Mouse (Mus musculus): ENCODE results near the gene Pitpnm3. TPM values are rescaled to one million over a fixed set of nuclear protein-coding genes. Genes with fewer than 3 reads are reported as not detected.

Pitpnm3 gene
- total and polyA plus RNA-seq, 2 experiments: 0.06 to 0.18 TPM

- TF ChIP-seq POLR2A (IDR thresholded peaks at IDR 0.05; ENCODE audit: extremely low read depth, insufficient read depth, low read length): no peak
- TF ChIP-seq CTCF (IDR thresholded peaks at IDR 0.05; ENCODE audit: low read depth, low read length): peak; percentile 23; the same call in 1 of the 2 replicates
- no peaks in the 10 kb centered on the region for H3K27me3 ChIP-seq (ENCODE audit: control insufficient read depth, insufficient read depth, low read length)
- no peak overlapping the region for H3K4me3 ChIP-seq (ENCODE audit: insufficient read depth, low read depth, low read length)
- no peak overlapping the region for H3K9ac ChIP-seq (ENCODE audit: low read depth, low read length)
- no peaks in the 10 kb centered on the region for H3K36me3 ChIP-seq (ENCODE audit: control insufficient read depth, insufficient read depth, low read length)
- 26% methylated on average over 23 of the region's 23 CpGs for WGBS
- H3K4me1 ChIP-seq (ENCODE audit: control insufficient read depth, insufficient read depth, low read length): no peaks in the 10 kb centered on the region
- H3K27ac ChIP-seq (replicated peaks; ENCODE audit: insufficient read depth, low read depth, low read length): no peak overlapping the region
- no peak for DNase-seq (ENCODE audit: extremely low read depth, low read depth, low spot score)
- no peaks in the 10 kb centered on the region for H3K79me2 ChIP-seq (ENCODE audit: control insufficient read depth, insufficient read depth, low read length)
These were observed 106.4 kb downstream of the Pitpnm3 start for GRCm38 (mm10) chr11:72029143-72029542.

GRCm38 (mm10) chr11:72027836-72028235, 107.7 kb downstream of the Pitpnm3 start:
- H3K4me3 ChIP-seq (ENCODE audit: insufficient read depth, low read depth, low read length): no peak overlapping the region
- 11% methylated on average over 9 of the region's 9 CpGs for WGBS
- TF ChIP-seq POLR2A (IDR thresholded peaks at IDR 0.05; ENCODE audit: extremely low read depth, insufficient read depth, low read length) (no peak), CTCF (IDR thresholded peaks at IDR 0.05; ENCODE audit: low read depth, low read length) (no peak)
- no peak overlapping the region for H3K9ac ChIP-seq (ENCODE audit: low read depth, low read length)
- H3K27ac ChIP-seq (replicated peaks; ENCODE audit: insufficient read depth, low read depth, low read length): no peak overlapping the region
- H3K79me2 ChIP-seq (ENCODE audit: control insufficient read depth, insufficient read depth, low read length): no peaks in the 10 kb centered on the region
- no peaks in the 10 kb centered on the region for H3K27me3 ChIP-seq (ENCODE audit: control insufficient read depth, insufficient read depth, low read length)
- H3K4me1 ChIP-seq (ENCODE audit: control insufficient read depth, insufficient read depth, low read length): no peaks in the 10 kb centered on the region
- no peaks in the 10 kb centered on the region for H3K36me3 ChIP-seq (ENCODE audit: control insufficient read depth, insufficient read depth, low read length)
- DNase-seq (ENCODE audit: extremely low read depth, low read depth, low spot score): no peak

DNA sequence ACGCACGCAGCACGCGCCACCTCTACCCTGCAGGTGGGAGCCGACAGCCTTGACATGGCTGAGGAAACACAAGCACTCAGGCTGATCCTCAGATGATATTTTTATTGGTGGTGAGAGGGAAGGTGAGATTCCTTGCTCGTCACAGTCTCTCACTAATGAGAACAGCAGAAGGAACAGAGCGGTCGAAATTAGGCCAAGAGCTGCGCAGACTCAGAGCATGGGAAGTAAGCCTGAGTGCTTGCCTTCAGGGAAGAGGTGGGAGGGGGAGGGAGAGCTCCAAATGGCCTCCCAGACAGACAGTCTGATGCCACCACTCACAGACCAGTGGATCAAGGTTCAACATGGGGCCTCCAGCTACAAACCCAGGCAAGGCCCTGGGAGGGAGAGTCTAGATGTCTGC, 109.1 kb downstream of the Pitpnm3 start:
- WGBS: 90% methylated on average over 9 of the region's 9 CpGs
- DNase-seq (ENCODE audit: extremely low read depth, low read depth, low spot score): no peak
- no peak for TF ChIP-seq POLR2A (IDR thresholded peaks at IDR 0.05; ENCODE audit: extremely low read depth, insufficient read depth, low read length)
- no peak for TF ChIP-seq CTCF (IDR thresholded peaks at IDR 0.05; ENCODE audit: low read depth, low read length)

DNA sequence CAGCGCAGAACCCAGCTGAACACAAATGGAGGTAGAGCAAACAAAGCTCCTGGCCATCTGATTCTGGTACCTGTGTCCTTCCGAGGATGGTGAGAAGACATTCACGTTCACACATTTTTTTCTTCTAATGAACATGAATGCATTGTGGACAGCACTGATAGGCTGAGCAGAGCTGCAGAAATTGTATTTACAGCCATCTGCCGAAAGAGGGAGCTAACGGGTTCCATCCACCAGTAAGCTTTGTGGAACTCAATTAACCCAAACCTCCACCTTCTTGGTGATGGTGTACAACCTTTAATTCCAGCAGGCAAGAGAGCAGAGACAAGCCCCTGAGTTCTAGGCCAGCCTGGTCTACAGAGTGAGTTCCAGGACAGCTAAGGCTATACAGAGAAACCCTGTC, 109.7 kb downstream of the Pitpnm3 start:
- H3K9ac ChIP-seq (ENCODE audit: low read depth, low read length): no peak overlapping the region
- 38% methylated on average over 5 of the region's 5 CpGs for WGBS
- no peaks in the 10 kb centered on the region for H3K79me2 ChIP-seq (ENCODE audit: control insufficient read depth, insufficient read depth, low read length)
- H3K36me3 ChIP-seq (ENCODE audit: control insufficient read depth, insufficient read depth, low read length): no peaks in the 10 kb centered on the region
- no peaks in the 10 kb centered on the region for H3K4me1 ChIP-seq (ENCODE audit: control insufficient read depth, insufficient read depth, low read length)
- H3K27ac ChIP-seq (replicated peaks; ENCODE audit: insufficient read depth, low read depth, low read length): no peak overlapping the region
- peak; percentile 17 for DNase-seq (ENCODE audit: extremely low read depth, low read depth, low spot score)
- H3K27me3 ChIP-seq (ENCODE audit: control insufficient read depth, insufficient read depth, low read length): no peaks in the 10 kb centered on the region
- TF ChIP-seq POLR2A (IDR thresholded peaks at IDR 0.05; ENCODE audit: extremely low read depth, insufficient read depth, low read length): no peak
- TF ChIP-seq CTCF (IDR thresholded peaks at IDR 0.05; ENCODE audit: low read depth, low read length): peak; percentile 24; the same call in 1 of the 2 replicates
- H3K4me3 ChIP-seq (ENCODE audit: insufficient read depth, low read depth, low read length): no peak overlapping the region

More for the DNA sequence above, 109.1 kb downstream of the Pitpnm3 start:
- H3K36me3 ChIP-seq (ENCODE audit: control insufficient read depth, insufficient read depth, low read length): no peaks in the 10 kb centered on the region
- no peak overlapping the region for H3K27ac ChIP-seq (replicated peaks; ENCODE audit: insufficient read depth, low read depth, low read length)
- H3K4me3 ChIP-seq (ENCODE audit: insufficient read depth, low read depth, low read length): no peak overlapping the region
- no peaks in the 10 kb centered on the region for H3K27me3 ChIP-seq (ENCODE audit: control insufficient read depth, insufficient read depth, low read length)
- H3K79me2 ChIP-seq (ENCODE audit: control insufficient read depth, insufficient read depth, low read length): no peaks in the 10 kb centered on the region
- no peaks in the 10 kb centered on the region for H3K4me1 ChIP-seq (ENCODE audit: control insufficient read depth, insufficient read depth, low read length)
- H3K9ac ChIP-seq (ENCODE audit: low read depth, low read length): no peak overlapping the region

GRCm38 (mm10) chr11:72024193-72024781, 111.3 kb downstream of the Pitpnm3 start:
- WGBS: 18% methylated on average over 5 of the region's 5 CpGs
- Histone ChIP-seq H3K27me3 (ENCODE audit: control insufficient read depth, insufficient read depth, low read length) (no peaks in the 10 kb centered on the region), H3K4me1 (ENCODE audit: control insufficient read depth, insufficient read depth, low read length) (no peaks in the 10 kb centered on the region), H3K9ac (ENCODE audit: low read depth, low read length) (no peak overlapping the region), H3K36me3 (ENCODE audit: control insufficient read depth, insufficient read depth, low read length) (no peaks in the 10 kb centered on the region), H3K4me3 (ENCODE audit: insufficient read depth, low read depth, low read length) (no peak overlapping the region), H3K27ac (replicated peaks; ENCODE audit: insufficient read depth, low read depth, low read length) (no peak overlapping the region), H3K79me2 (ENCODE audit: control insufficient read depth, insufficient read depth, low read length) (no peaks in the 10 kb centered on the region)
- TF ChIP-seq POLR2A (IDR thresholded peaks at IDR 0.05; ENCODE audit: extremely low read depth, insufficient read depth, low read length): no peak
- TF ChIP-seq CTCF (IDR thresholded peaks at IDR 0.05; ENCODE audit: low read depth, low read length): peak; percentile 67
- DNase-seq (ENCODE audit: extremely low read depth, low read depth, low spot score): peak; percentile 60

GRCm38 (mm10) chr11:72023581-72023980, 112.0 kb downstream of the Pitpnm3 start:
- WGBS: 39% methylated on average over 10 of the region's 10 CpGs
- no peak for DNase-seq (ENCODE audit: extremely low read depth, low read depth, low spot score)
- H3K27ac ChIP-seq (replicated peaks; ENCODE audit: insufficient read depth, low read depth, low read length): no peak overlapping the region
- H3K4me1 ChIP-seq (ENCODE audit: control insufficient read depth, insufficient read depth, low read length): no peaks in the 10 kb centered on the region
- no peaks in the 10 kb centered on the region for H3K79me2 ChIP-seq (ENCODE audit: control insufficient read depth, insufficient read depth, low read length)
- no peak overlapping the region for H3K4me3 ChIP-seq (ENCODE audit: insufficient read depth, low read depth, low read length)
- H3K9ac ChIP-seq (ENCODE audit: low read depth, low read length): no peak overlapping the region
- no peaks in the 10 kb centered on the region for H3K27me3 ChIP-seq (ENCODE audit: control insufficient read depth, insufficient read depth, low read length)
- peak; percentile 37; the same call in 1 of the 2 replicates for TF ChIP-seq CTCF (IDR thresholded peaks at IDR 0.05; ENCODE audit: low read depth, low read length)
- TF ChIP-seq POLR2A (IDR thresholded peaks at IDR 0.05; ENCODE audit: extremely low read depth, insufficient read depth, low read length): no peak
- H3K36me3 ChIP-seq (ENCODE audit: control insufficient read depth, insufficient read depth, low read length): no peaks in the 10 kb centered on the region
